Mouse (Mus musculus) small intestine, adult 2 months (tissue): ENCODE measurements around the gene Opa1. TPM values are rescaled to one million over a fixed set of nuclear protein-coding genes. Genes with fewer than 3 reads are reported as not detected.

Experiments
- H3K27ac ChIP-seq: fragments of 200-500 bp; 2 replicates; pipeline ENCODE4 v1.5.1; 2012; ENCODE audit warnings: low read depth, low read length, control low read depth, inconsistent platforms; ENCODE audit not compliant: insufficient read depth
- H3K27me3 ChIP-seq: fragments of 200-500 bp; 2 replicates; pipeline ENCODE4 v1.6.1; 2012; ENCODE audit warnings: mild to moderate bottlenecking, moderate library complexity, low read length, inconsistent platforms; ENCODE audit not compliant: control insufficient read depth, insufficient read depth
- H3K36me3 ChIP-seq: fragments of 200-500 bp; 2 replicates; pipeline ENCODE4 v1.6.1; 2012; ENCODE audit warnings: mild to moderate bottlenecking, low read length, control low read depth, inconsistent platforms; ENCODE audit not compliant: control insufficient read depth, insufficient read depth
- H3K4me1 ChIP-seq: fragments of 200-500 bp; 2 replicates; pipeline ENCODE4 v1.6.1; 2012; ENCODE audit warnings: low read length, inconsistent platforms, mixed read lengths; ENCODE audit not compliant: control insufficient read depth, insufficient read depth, insufficient read length
- H3K4me3 ChIP-seq: fragments of 200-500 bp; 2 replicates; pipeline ENCODE4 v1.5.1; 2012; ENCODE audit warnings: low read depth, mild to moderate bottlenecking, control low read depth, inconsistent platforms, low read length, moderate library complexity
- CTCF ChIP-seq: fragments of 200-500 bp; IDR thresholded peaks from 2 replicates; pipeline ENCODE4 v1.5.1; 2012; ENCODE audit warnings: low read depth, mild to moderate bottlenecking, control low read depth, inconsistent platforms, low read length, moderate library complexity, mixed read lengths; ENCODE audit not compliant: insufficient replicate concordance, insufficient read length; ENCODE audit errors: extremely low read depth
- POLR2A ChIP-seq: fragments of 200-500 bp; IDR thresholded peaks from 2 replicates; pipeline ENCODE4 v1.6.1; 2012; ENCODE audit warnings: low read depth, mild to moderate bottlenecking, control low read depth, inconsistent platforms, low read length, moderate library complexity
- WGBS: fragments of 180-500 bp; shearing (Covaris S2); methylation state at CpG from one replicate; pipeline ENCODE4 v1.1.7; 2018; 5-methylcytosine and 5-hydroxymethylcytosine counted together
- polyA plus RNA-seq: library from polyadenylated mRNA; depleted of rRNA; stranded (reverse); fragments of >200 nt; gene quantifications from 2 replicates; pipeline ENCODE4 v1.2.3, GENCODE M21; 2012

The Opa1 gene
- polyA plus RNA-seq, 1 experiment: 7.0 TPM

DNA sequence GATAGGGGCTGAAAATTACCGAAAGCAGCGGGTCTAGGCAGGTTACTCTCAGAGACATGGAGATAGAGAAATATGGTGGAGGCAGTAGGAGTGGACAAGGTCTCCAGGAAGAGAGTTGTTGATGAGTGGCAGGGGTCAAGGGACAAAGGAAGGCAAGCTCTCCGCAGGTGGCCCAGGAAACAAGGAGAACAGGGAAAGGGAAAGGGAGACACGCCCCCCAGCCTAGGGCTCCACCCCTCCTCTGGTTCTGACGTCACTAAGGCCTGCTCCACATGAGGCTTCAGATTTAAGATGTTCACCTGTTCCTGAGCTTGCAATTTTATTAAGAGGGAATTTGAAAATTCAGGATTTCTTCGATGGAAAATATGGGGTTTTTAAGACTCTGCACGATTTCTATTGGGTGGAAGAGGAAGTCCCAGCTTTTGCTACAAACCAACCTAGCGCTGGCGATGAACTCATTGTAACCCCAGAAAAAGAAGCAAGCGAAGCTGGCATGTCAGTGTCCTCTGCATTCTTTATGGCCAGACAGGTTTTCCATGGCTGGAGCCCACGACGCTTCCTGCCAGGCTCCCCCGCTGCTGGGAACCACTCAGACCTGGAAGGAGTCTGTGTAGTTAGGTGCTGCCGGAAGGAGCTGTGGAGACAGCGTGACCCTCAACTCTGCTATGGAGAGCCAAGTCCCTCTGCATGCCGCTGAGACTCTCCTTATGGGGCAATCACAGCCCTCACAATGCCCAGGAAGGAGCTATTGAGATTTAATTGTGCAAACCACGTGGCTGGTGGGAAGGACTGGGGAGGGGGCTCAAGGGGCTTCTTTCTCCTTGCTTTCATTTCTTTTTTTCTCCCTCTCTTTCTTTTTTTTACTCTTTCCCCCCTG, 103.7 kb downstream of the Opa1 start:
- no peak for TF ChIP-seq POLR2A
- no peak for TF ChIP-seq CTCF
- WGBS: 64% methylated on average over 17 of the region's 17 CpGs
- Histone ChIP-seq H3K4me3 (no peak overlapping the region), H3K27me3 (no peaks in the 10 kb centered on the region), H3K4me1 (no peaks in the 10 kb centered on the region), H3K27ac (no peak overlapping the region), H3K36me3 (no peaks in the 10 kb centered on the region)

DNA sequence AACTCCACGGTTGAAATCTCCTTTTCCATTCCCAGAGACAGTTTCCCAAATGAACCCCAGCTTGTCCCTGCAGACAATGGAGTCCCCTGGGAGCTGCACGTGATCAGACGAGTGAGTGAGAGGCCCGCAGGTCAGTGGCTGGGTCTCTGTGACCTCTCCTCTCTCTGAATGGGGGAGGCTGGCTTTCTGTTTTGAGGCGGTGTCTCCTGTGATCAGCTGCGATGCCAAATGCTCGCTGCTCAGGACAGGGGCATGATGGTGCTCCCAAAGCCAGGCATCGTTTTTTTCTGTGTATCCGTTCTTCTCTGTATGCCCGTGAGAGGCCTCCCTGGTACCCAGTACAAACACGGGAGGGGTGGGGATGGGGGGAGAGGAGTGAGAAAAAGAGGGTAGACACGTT, 104.4 kb downstream of the Opa1 start:
- H3K4me3 ChIP-seq: no peak overlapping the region
- TF ChIP-seq CTCF (no peak), POLR2A (no peak)
- no peak overlapping the region for H3K27ac ChIP-seq
- 50% methylated on average over 12 of the region's 12 CpGs for WGBS
- no peaks in the 10 kb centered on the region for H3K27me3 ChIP-seq
- no peaks in the 10 kb centered on the region for H3K4me1 ChIP-seq
- no peaks in the 10 kb centered on the region for H3K36me3 ChIP-seq

DNA sequence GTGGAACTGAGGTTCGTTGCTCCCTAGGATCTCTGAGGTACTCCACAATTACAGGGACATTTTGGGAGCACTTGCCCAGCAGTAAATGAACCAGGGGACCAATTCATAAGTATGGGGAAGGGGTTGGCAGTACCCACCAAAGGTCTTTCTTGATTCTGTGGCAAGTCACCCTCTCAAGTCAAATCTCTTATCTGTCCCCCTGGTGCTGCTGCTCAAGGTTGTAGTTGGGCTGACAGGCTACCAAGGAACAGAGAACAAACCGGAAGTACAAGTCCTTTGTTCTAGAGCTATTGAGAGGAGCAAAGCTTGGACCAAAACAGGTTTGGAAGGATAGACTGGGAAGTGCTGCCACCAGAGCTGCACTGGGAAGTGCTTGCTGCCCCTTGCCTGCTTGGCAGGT, 105.0 kb downstream of the Opa1 start:
- WGBS: 42% methylated on average over 2 of the region's 2 CpGs
- H3K36me3 ChIP-seq: no peaks in the 10 kb centered on the region
- H3K27ac ChIP-seq: no peak overlapping the region
- H3K4me1 ChIP-seq: no peaks in the 10 kb centered on the region
- TF ChIP-seq CTCF (no peak), POLR2A (no peak)
- H3K27me3 ChIP-seq: no peaks in the 10 kb centered on the region
- H3K4me3 ChIP-seq: no peak overlapping the region

DNA sequence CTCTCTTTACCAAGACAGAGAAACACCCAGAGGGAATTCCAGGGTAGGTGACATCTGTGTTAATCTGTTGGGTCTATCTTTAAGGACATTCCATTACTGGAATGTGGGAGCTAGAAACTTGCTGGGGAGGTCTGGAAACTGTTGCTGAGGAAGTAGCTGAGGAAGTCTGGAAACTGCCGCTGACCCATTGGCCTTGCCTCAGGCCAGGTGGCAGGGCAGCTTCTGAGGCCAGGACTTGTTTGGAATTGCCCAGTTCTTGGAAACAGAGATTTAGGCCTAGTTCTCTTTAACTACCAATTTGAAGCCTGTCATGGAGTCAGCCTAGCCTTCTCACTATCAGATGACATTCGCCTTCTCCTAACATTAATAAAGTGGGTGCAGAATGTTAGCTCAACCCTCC, 105.5 kb downstream of the Opa1 start:
- TF ChIP-seq CTCF (no peak), POLR2A (no peak)
- Histone ChIP-seq H3K4me3 (no peak overlapping the region), H3K27me3 (no peaks in the 10 kb centered on the region), H3K36me3 (no peaks in the 10 kb centered on the region), H3K27ac (no peak overlapping the region), H3K4me1 (no peaks in the 10 kb centered on the region)
- 94% methylated on average over 2 of the region's 2 CpGs for WGBS

DNA sequence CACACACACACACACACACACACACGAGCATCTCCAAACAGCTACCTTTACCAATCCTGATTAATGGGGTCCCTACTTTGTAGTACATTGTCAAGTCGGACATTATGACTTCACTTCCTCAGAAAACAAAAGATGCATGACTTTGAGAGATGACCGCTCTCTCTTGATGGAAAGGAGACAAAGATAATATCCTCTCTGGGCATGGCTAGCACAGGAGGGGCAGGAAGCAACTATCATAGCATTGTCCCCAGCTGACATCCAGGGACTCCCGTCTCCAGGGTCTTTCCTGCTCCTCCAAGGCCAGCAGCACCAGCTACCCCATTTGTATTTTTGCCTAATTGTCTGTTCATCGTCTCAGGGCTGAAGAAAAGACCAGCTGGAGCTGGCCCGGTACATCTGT, 107.0 kb downstream of the Opa1 start:
- H3K36me3 ChIP-seq: no peaks in the 10 kb centered on the region
- no peak overlapping the region for H3K4me3 ChIP-seq
- H3K27ac ChIP-seq: no peak overlapping the region
- no peaks in the 10 kb centered on the region for H3K27me3 ChIP-seq
- no peaks in the 10 kb centered on the region for H3K4me1 ChIP-seq
- no peak for TF ChIP-seq POLR2A
- no peak for TF ChIP-seq CTCF
- 84% methylated on average over 6 of the region's 6 CpGs for WGBS

DNA sequence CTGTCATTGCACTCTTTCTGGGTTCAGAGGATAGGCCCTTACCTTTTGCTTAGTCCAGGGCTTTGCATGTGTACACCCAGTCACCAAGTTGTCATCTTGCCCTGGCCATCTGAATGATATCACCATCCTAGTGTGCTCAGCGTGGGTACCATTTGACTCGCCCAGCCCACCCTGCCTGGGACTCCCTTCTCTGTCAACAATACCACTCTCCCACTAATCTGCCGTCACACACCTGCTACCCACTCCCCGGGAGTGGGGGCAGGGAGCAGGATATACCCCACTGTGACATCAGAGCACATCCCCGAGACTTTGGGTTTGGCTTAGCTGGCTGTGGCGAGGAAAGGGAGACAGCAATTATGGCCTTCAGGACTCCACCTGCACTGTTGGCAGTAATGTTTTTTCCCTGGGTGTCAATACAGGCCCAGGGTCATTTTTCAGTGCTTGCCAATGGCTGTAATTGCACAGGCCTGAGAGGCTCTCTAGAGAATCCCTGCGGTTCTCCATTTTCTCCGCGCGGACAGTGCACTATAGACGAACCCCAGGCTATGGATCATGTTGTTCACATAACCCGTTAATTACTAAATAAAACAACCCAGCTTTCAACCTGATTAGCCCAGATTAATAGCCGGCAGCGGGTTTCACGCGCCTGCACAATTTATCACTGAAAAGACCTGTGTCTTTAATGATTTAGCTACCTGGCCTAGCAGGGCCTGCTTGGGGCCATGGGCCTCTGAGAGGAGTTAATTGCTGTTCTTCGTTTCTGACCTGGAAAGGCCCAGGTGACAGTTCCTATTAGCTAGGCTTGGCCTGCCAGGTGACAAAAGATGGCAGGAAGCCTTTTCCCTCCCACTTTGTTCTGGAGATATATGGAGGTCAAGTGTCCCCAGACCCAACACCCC, 109.1 kb downstream of the Opa1 start:
- no peak overlapping the region for H3K27ac ChIP-seq
- no peaks in the 10 kb centered on the region for H3K4me1 ChIP-seq
- H3K36me3 ChIP-seq: no peaks in the 10 kb centered on the region
- no peaks in the 10 kb centered on the region for H3K27me3 ChIP-seq
- WGBS: 83% methylated on average over 17 of the region's 17 CpGs
- H3K4me3 ChIP-seq: no peak overlapping the region
- TF ChIP-seq CTCF (no peak), POLR2A (no peak)
